Mouse (Mus musculus) retina, embryonic 14.5 days (tissue): ENCODE measurements around the gene Scube1.

Source experiments
- DNase-seq: peaks from one replicate; pipeline ENCODE4 v3.0.0-alpha.2; 2015; ENCODE audit warnings: low spot score

Scube1 gene

DNA sequence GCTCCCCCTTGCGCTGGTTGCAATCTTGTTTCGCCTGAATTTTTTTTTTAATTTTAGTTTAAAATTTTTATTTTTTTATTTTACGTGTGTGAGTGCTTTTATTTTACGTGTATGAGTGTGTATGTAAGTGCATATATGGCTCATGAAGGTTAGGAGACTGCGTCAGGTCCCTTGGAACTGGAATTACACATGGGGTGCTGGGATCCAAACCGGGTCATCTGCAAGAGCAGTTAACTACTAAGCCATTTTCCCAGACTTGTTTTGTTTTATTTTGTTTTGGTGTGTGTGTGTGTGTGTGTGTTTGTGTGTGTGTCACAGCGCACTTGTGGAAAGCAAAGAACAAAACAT, 129.5 kb downstream of the Scube1 start:
- no peak for DNase-seq

DNA sequence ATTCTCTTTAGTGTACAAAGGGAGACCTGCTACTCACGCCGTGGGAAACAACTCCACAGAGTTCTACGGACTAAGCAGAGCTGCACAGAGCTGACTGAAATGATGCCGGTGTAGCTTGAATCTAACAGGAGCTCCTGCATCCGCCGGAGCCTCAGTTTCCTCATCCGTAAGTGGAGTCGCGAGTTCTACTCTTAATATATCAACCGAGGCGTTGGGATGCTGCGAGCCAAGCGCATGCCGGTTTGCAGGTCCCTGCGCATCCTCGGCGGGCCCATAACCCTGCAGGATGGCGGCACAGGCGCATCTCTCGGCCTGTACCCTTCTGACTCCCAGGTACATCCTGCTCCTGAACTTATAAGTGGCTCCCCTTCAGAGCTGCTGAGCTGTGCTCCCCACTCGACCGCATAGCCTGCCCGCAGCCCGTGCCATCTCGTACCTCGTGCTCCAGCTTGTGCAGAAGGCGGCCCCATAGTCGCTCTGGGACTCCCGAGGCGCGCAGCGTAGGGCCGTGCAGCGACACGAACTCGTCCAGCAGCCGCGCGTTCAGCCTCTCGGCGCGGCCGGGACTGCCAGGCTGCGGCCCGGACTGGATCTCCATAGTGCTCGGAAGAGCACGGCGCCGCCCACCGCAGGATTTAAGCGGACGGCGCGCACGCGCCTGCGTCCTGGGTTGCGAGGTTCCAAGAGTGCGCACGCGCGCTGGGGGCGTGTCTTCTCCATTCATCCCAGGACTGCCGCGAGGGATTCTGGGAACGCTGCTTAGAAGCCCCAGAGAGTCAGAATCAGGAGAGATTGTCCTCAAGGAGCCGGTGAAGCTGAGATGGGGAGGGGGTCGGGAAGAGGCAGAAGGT, 130.1 kb downstream of the Scube1 start, which contains the start of gene Ttll12:
Gene Ttll12 (minus strand): TSS at position 645 of the 851 bp plus-strand sequence.
- peak; percentile 99 for DNase-seq

- peak; percentile 20 for DNase-seq
These were observed 130.9 kb downstream of the Scube1 start for GRCm38 (mm10) chr15:83593702-83594512.

DNA sequence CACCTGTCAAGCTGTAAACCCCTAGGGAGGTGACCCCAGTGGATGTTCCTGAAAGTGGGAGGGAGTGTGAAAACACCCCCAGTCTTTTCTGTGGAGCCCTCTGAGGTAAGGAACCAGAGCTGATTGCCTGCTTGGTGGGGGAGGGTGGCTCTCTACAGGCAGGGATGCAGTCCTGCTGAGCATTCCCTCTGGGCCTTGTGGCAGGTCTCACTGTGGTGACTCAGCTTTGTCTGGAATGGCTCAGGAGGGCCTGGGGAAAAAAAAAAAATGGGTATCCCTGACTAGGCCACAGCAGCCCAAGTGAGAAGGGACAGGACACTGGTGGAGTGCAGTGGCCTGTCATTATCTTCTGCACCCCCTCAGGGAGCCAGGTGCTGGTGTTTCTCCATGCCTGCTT, 131.6 kb downstream of the Scube1 start:
- DNase-seq: no peak

DNA sequence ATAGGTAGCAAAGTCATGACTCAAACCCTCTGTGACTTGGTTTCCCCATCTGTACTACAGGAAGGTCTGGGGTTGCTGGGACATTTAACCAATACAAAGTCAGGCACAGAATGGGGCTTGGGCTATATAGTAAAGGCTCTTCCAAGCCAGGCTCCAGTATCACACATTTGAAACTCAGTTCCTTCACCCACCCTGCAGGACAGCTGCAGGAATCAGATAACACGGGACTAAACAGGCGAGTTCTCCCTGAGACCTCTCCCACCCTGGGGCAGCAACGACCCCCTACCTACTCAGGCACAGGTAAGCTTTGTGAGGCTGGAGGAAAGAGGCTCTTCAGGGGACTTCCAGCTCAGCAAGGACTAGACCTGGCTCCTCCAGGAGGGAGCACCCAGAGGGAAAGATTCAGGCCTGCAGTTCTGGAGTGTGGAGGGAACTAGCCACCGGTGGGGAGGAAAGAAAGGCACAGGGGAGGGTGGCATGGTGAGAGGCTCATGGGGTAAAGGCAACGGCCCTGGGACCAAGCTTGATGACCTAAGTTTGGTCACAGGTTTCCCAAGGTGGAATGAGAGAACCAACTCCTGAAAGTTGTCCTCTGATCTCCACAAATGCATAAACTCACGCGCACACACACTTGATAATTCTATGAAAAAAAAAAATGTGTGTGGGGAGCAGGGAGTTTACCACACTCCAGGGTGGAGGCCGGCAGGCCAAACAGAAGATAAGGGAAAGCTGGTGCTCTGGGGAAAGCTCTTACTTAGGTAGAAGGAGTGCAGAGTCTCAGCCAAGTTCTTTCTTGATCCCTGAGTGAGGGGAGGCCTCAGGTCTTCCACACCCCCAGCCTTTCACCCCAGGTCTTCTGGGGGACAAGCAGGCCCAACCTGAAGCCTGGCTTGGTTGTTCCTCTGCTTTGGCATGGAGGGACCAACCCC, 132.3 kb downstream of the Scube1 start:
- no peak for DNase-seq

DNA sequence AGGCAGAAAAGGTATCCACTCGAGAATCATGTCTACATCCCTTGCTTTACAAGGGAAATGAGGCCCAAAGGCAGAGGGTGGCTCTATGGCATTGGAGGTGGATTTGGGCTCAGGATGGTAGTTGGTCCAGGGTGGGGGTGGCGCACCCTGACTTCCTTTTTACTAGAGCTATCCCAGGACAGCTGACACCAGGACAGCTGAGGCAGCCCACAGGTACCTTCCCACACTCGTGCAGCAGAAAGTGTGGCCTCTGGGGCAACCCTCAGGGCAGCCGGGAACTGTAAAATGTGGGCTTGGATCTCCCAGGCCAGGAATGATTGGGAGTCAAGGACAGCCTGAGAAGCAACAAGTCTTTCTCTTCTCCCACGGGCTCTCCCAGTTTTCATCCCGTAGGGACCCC, 133.1 kb downstream of the Scube1 start:
- DNase-seq: no peak

DNA sequence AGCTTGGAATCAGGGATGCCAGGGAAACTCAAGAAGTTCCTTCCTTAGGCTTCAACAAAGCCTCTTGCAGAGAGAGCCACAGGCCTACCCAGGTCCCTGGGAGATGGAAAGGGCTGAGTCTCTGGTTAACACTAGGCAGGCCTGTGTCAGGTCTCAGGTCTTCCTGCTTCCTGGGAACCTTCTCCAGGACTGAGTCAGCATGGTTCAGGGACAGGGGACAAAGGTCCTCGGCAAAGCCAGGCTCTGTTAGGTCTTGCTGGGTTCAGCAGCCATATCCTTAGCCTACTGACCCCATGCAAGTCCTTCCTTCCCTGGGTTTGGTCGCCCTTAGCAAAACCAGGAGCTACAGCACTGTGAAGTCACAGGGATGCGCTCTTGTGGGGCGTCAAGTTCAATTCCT, 134.0 kb downstream of the Scube1 start:
- no peak for DNase-seq

- no peak for DNase-seq
These were observed 140.0 kb downstream of the Scube1 start for GRCm38 (mm10) chr15:83584741-83585220.

DNA sequence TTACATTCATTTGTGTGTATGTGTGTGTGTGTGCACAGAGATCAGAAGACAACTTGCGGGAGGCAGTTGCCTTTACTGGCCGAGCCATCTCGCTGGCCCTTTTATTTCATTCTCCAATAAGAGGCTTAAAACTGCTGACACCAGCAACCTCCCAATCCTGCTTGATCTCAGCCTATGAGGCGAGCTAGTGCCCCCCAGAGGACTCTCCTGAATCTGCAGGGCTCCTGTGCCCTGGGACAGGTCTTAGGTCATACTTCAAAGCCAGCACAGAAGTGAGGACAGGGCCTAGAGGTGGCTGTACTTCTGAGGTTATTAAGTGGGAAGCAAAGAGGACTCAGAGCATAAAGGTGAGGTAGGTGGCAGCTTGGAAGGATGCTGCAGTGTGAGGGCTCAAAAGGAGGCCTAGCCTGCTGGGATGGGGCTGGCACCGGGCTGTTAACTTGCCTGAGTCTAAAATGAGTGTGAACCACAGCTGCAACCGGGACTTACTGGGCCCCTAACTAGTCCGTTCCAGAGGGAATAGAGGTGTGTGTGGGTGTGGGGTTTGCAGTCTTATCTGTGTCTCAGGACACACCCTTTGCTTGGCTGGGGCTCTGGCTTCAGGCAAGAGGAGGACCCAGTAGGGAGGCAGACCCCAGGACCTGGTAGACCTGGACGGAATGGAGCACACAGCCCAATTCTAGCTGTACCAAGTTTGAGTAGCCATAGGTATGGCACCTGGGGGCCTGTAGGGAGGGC, 141.2 kb downstream of the Scube1 start:
- peak; percentile 65 for DNase-seq

- no peak for DNase-seq
These were observed 141.9 kb downstream of the Scube1 start for GRCm38 (mm10) chr15:83582931-83583330.

DNA sequence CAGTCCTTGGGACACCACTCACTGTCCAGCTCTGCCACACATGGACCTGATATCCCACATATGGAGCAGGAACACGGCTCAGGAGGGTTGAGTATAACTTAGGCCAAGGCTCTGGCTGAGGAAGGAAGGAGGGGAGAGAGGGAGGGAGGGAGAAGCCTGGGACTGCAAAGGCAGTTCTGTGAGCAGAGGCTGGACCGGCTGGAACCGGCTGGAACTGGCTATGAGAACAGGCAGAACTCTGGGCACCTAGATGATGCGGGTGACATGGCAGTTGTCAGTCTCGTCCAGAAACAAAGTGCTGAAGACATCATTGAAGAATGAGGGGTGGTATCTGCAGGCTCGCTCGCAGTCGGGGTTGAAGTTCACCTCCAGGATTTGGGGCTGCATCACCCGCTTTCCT, 148.2 kb downstream of the Scube1 start:
- DNase-seq: no peak

GRCm38 (mm10) chr15:83575543-83575942, 149.3 kb downstream of the Scube1 start:
- no peak for DNase-seq

DNA sequence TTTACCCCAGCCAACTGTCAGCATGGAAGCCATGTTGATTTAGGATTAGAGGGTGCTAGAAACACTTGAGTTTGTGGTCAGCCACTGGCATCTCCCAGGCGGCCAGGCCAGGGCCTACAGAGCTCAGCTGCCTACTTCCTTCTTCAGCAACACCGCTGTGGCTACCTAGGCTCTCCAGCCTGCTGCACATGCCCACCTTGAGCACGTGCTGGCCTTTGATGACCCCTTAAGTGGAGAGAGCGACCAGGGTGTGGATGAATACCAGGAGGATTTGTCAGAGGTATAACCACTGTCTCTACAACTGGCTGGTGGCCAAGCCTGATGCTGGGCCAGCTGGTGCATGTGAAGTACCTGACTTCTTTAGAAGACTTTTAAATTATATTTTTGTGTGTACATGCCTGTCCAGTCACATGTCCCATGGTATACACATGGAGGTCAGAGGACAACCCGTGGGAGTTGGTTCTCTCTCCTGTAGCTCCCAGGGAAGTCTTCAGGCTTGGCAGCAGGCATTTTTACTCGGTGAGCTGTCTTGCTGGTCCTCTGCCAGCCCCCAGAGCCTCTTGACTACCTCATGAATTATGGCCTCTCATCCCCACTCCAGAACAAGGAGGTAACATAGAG, 150.0 kb downstream of the Scube1 start:
- no peak for DNase-seq

- DNase-seq: no peak
These were observed 151.2 kb downstream of the Scube1 start for GRCm38 (mm10) chr15:83573606-83574005.

DNA sequence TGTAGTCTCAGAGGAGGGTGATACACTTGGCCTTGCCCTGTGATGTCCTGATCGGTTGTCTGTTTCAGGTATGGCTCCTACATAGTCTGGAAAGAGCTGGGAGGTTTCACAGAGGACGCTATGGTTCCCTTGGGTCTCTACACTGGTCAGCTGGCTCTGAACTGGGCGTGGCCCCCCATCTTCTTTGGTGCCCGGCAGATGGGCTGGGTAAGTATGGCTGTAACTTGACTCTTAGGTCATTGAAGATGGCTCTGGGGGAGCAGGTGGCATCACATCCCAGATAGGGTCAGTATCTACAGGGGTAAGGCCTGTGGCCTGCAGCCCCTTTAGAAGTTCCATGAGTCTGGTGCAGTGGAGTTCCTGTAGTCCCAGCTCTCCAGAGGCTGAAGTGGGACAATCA, 152.7 kb downstream of the Scube1 start:
- no peak for DNase-seq

DNA sequence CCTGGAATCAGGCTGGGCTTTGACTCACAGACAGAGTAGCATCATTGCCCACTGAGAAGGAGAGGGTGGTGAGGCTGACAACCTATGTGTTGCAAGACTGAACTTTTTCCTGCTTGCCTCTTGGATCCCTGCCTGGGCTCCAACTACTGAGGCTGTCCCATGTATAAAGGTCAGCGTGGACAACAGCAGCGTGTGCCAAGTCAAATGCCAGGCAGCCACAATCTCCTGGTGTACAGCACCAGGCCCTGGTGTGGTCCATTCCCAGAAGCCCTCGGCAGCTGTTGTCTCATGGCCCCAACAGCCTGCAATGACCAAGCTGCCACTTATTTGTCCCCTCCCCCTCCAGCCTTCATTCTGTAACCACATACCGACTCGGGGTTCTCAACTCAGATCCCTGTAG, 153.2 kb downstream of the Scube1 start:
- DNase-seq: no peak

DNA sequence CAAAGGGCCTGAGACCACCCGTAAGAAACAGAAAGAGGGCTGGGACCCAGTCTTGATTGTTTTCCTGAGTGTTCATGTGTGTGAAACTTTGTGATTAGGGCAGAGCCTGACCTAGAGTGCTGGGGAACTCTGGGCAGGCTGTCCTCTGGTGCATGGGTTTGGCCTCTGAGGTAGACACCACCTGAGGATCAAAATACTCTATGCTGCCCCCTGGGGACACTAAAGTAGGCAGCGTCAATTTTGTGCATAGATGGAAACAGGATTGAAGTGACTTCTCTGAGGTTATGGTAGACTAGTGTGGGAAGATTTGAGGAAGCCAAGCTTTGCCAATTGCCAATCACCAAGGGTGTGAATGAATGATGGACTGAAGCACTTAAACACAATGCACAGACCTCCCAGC, 154.2 kb downstream of the Scube1 start:
- DNase-seq: peak; percentile 32

DNA sequence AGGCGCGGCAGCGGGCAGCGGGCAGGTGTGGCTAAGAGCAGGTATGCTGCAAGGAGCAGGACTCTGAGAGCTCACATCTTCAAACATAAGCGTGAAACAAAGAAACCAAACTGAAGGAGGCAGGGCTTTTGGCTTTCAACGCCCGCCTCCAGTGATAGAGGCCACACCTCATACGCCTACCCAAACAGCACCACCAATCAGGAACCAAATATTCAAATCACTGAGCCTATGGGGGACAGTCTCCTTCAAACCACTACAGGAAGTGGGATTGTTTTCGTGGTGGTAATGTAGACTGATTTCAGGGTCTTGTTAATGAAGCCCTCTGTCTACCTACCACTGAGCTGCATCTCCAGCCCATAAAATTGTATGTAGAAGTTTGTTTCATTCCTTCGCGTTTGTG, 155.1 kb downstream of the Scube1 start:
- DNase-seq: no peak

DNA sequence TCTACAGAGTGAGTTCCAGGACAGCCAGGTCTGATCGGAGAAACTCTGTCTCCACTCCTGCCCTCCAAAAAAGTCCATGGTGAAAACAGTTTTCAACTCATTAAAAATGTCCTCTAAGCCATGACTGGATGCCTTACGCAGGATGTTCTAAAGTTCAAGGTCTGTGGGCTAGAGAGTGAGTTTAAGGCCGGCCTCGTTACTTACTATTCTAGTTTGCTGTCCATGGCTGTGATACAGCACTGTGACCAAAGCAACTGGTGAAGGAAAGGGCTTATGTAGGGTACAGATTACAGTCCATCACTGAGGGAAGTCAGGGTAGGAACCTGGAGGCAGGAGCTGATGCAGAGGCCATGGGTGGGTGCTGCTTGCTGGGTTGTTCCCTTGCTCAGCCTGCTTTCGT, 156.3 kb downstream of the Scube1 start:
- DNase-seq: no peak

- DNase-seq: no peak
These were observed 157.1 kb downstream of the Scube1 start for GRCm38 (mm10) chr15:83567728-83568127.

- DNase-seq: no peak
These were observed 158.8 kb downstream of the Scube1 start for GRCm38 (mm10) chr15:83566006-83566405.
